ENCODE assay signal across 12 mouse cellular contexts in genomic region chr2:68407179-68407950, GRCm38 (mm10).
A peak's percentile ranks its signal among the peaks of the same experiment; 100 is the strongest.
DNase-seq lines count a peak whose midpoint lies in the region; ATAC-seq and TF ChIP-seq lines count a peak whose summit lies in the region.
"Had no signal": no experiment of that assay in that cellular context is flagged by ENCODE, and none has a peak within 500 bp of the region (broad histone marks: within the 10 kb centered on the region; RNA-seq: fewer than 3 reads in every experiment).

No protein-coding gene starts in this region.

- H3K9ac ChIP-seq in heart, embryonic 14.5 days (ENCODE audit: low read length) = peak overlapping the region; percentile 32
- no peak overlapping the region for H3K9ac ChIP-seq in lung, embryonic 14.5 days
- no peak overlapping the region for H3K9ac ChIP-seq in limb, embryonic 13.5 days

- 58% methylated on average over 12 of the region's 12 CpGs for WGBS in heart, embryonic 14.5 days
- WGBS in lung, embryonic 14.5 days = 60% methylated on average over 12 of the region's 12 CpGs
- WGBS in limb, embryonic 13.5 days = 61% methylated on average over 12 of the region's 12 CpGs

- ATAC-seq in heart, embryonic 14.5 days (ENCODE audit: insufficient number of reproducible peaks, insufficient read depth, low FRiP score, low read depth) = no peak
- ATAC-seq in lung, embryonic 14.5 days (ENCODE audit: insufficient read depth) = no peak
- ATAC-seq in limb, embryonic 13.5 days (ENCODE audit: low FRiP score, low read depth) = no peak

- DNase-seq in heart, postnatal 4 days = no peak
- no peak for DNase-seq in lung, embryonic 14.5 days
- DNase-seq in lung, postnatal 14 days = no peak
- DNase-seq in embryo, embryonic 10.5 days (ENCODE audit: low spot score) = peak; percentile 73
- DNase-seq in left cerebral cortex, postnatal 4 days = no peak
- DNase-seq in adrenal gland, postnatal 25 days = no peak
- DNase-seq: kidney, postnatal 25 days; thymus, adult 18-20 months had no signal

- no peak for TF ChIP-seq CTCF in lung, embryonic 14.5 days (IDR thresholded peaks at IDR 0.05; ENCODE audit: low read depth)

- H3K36me3 ChIP-seq in heart, embryonic 14.5 days (ENCODE audit: control insufficient read depth, insufficient read depth, low read length) = peaks cover 5% of the 10 kb centered on the region; the same call in 1 of the 2 replicates
- H3K36me3 ChIP-seq in lung, embryonic 14.5 days (ENCODE audit: insufficient read depth) = no peaks in the 10 kb centered on the region
- H3K36me3 ChIP-seq in limb, embryonic 13.5 days = no peaks in the 10 kb centered on the region

- intact Hi-C loops in left cerebral cortex, postnatal 4 days (cut with DNase I) = no loop called here

- no peak overlapping the region for H3K4me3 ChIP-seq in heart, embryonic 14.5 days (ENCODE audit: control insufficient read depth in 1 of 2, insufficient read depth in 1 of 2, low read depth in 1 of 2, low read length in 2 of 2)
- H3K4me3 ChIP-seq in lung, embryonic 14.5 days (ENCODE audit: low read depth, low read length) = no peak overlapping the region
- H3K4me3 ChIP-seq in limb, embryonic 13.5 days = no peak overlapping the region

- H3K4me2 ChIP-seq in heart, embryonic 14.5 days (ENCODE audit: low read length) = 0 out of 2 replicates have a peak overlapping the region, but pooled peaks have one; percentile 31
- H3K4me2 ChIP-seq in lung, embryonic 14.5 days = no peak overlapping the region
- H3K4me2 ChIP-seq in limb, embryonic 13.5 days (replicated peaks) = peak overlapping the region; percentile 38; the same call in 1 of the 2 replicates

- H3K27me3 ChIP-seq in heart, embryonic 14.5 days (ENCODE audit: control insufficient read depth, insufficient read depth, low read length) = no peaks in the 10 kb centered on the region
- no peaks in the 10 kb centered on the region for H3K27me3 ChIP-seq in lung, embryonic 14.5 days (ENCODE audit: insufficient read depth, low read length)
- no peaks in the 10 kb centered on the region for H3K27me3 ChIP-seq in limb, embryonic 13.5 days
- H3K27me3 ChIP-seq: CH12.LX had no signal

- peak overlapping the region; percentile 77 to 79 for H3K27ac ChIP-seq in heart, embryonic 14.5 days (replicated peaks in 1 of 2; ENCODE audit: control insufficient read depth in 1 of 2, insufficient read depth in 1 of 2, low read depth in 2 of 2, low read length in 2 of 2)
- peak overlapping the region; percentile 79; the same call in 1 of the 2 replicates for H3K27ac ChIP-seq in lung, embryonic 14.5 days (ENCODE audit: low read depth)
- H3K27ac ChIP-seq in limb, embryonic 13.5 days = no peak overlapping the region
- H3K27ac ChIP-seq: macrophage had no signal

- peaks cover 45 to 69% of the 10 kb centered on the region in 2 experiments for H3K4me1 ChIP-seq in heart, embryonic 14.5 days (ENCODE audit: control insufficient read depth in 2 of 2, insufficient read depth in 2 of 2, low read length in 2 of 2)
- H3K4me1 ChIP-seq in lung, embryonic 14.5 days (ENCODE audit: insufficient read depth) = peaks cover 28% of the 10 kb centered on the region
- peaks cover 63% of the 10 kb centered on the region for H3K4me1 ChIP-seq in limb, embryonic 13.5 days

- H3K9me3 ChIP-seq in heart, embryonic 14.5 days (ENCODE audit: control insufficient read depth, low read length) = no peaks in the 10 kb centered on the region
- no peaks in the 10 kb centered on the region for H3K9me3 ChIP-seq in lung, embryonic 14.5 days (ENCODE audit: low read depth, low read length)
- no peaks in the 10 kb centered on the region for H3K9me3 ChIP-seq in limb, embryonic 13.5 days
